Mouse (Mus musculus): ENCODE results near the gene Agtrap. TPM values are rescaled to one million over a fixed set of nuclear protein-coding genes. Genes with fewer than 3 reads are reported as not detected.

Gene Agtrap
- total RNA-seq, 1 experiment from 2014 or later = 27.8 TPM

DNA sequence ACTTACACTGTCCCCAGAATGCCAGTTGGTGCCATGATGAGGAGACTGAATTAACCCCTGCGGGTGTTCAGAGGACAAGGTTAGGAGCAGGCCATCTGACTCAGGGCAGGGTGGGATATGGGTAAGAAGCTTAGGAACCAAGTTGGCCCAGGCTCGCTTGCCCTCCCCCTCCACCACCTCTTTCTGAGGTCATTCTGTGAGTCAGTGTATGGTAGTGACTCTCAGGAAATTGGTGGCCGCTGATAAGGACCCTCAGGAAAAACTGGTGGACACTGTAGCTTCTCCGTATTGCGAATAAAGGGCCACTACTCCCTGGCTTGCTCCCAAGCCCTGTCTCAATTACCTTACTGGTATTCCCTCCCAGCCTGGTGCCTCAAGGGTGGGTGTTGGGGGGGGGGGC, 21.4 kb upstream of the Agtrap start:
- no peak for ATAC-seq (replicated peaks; ENCODE audit: insufficient number of reproducible peaks, low FRiP score, low TSS enrichment, poor library complexity, severe bottlenecking)

DNA sequence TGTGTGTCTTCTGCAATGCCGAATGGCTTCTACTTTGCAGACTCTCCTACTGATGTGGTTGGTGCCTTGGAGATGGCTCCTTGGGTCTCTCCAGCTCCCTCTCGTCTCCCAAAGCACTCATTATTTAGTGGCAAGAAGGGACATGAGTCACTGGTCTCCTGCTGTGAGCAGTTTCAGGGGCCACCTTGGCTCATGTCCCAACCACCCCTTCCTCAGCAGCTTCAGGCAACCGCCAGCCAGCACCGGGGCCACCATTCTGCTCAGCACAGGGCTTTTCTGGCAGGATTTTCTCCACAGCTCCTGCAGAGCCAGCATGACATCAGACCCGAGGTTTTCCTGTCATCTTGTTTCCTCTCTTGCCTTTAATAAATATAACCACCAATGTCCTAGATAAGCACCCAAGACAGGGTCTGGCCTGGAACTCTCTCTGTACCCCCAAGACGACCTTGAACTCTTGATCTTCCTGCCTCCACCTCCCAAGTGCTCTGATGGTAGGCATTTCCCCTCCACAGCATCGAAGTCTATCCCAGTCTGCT, 20.8 kb upstream of the Agtrap start:
- no peak for ATAC-seq (replicated peaks; ENCODE audit: insufficient number of reproducible peaks, low FRiP score, low TSS enrichment, poor library complexity, severe bottlenecking)

DNA sequence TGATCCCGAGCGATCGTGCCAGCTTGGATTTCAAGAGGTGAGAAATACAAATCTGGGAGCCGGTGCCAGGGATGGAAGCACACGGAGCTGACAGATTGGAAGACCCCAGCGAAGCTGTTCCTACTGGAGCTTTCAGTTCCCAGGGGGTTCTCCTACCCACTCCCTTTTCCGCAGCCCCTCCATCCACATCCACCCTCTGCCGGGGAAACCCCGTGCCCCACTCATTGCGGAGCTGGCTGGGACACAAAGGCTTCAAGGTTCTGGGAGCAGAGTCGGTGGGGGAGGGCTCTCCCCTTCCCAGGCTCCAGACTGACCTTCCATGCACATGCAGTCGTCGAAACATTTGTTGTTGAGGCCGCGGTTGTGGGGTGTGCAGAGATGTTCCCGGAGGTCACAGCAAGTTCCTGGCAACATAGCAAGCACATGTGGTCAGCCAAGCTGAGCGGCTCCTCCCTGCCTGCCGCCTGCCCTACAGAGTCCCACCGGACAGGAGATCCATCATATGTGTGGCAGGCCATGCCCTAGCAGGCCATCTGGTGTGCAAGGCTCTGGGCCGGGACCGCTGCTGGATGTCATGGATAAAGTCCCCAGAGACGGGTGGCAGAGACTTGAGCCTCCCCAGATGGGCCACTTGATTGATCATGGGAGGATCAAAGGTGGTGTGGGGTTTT, 19.9 kb upstream of the Agtrap start:
- ATAC-seq (replicated peaks; ENCODE audit: insufficient number of reproducible peaks, low FRiP score, low TSS enrichment, poor library complexity, severe bottlenecking) = no peak

DNA sequence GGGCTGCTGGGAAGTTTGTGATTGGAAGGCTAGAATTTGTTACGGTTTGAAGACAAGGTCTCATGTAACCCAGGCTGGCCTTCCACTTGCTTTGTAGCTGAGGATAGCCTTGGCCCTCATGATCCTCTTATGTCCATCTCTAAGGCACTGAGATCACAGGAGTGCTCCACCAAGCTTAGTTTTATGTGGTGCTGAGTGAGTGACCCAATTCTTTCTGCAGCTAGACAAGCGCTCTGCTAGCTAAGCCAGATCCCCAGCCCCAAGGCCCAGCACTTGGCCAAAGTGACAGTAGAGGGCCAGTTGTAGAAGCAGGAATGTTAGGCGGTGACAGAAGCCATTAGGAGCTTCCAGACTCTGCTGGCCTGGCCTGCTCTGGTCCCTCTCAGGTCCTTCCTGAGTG, 16.3 kb upstream of the Agtrap start:
- no peak for ATAC-seq (replicated peaks; ENCODE audit: insufficient number of reproducible peaks, low FRiP score, low TSS enrichment, poor library complexity, severe bottlenecking)

DNA sequence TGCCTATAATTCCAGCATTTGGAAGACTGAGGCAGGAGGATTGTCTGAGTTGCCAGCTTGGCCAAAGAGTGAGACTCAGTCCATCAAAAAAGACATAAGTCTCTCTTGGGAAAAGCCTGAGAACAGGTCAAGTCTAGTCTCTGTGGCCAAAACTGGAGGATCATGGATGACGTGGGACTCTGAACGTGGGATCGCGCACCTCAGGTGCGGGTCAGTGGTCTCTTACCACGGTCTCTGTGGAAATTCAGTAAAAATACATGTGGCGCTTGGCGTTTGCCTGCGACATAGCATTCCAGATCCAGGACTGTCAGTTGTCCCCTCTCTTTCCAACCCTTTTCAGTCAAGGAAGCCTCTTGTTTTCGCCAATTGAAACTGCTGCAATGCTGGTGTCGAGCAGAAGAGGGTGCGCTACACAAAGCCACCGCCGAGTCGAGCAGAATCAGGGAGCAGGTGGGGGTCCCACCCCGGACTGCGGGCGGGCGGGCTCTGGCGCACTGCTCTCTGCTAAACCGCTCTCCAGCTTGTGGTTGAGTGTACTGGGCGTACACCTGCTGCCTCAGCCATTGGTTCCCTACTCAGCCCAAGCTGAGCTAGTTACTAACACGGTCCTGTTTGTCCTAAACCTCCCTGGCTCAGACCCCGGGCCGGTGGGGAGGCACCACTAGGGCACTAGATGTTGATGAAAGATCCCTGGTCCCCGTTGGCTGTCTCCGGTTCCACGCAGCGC, 14.1 kb upstream of the Agtrap start:
- 0 out of 2 replicates have a peak, but pooled peaks have one; percentile 23 for ATAC-seq (replicated peaks; ENCODE audit: insufficient number of reproducible peaks, low FRiP score, low TSS enrichment, poor library complexity, severe bottlenecking)

GRCm38 (mm10) chr4:148098666-148099065, 10.8 kb upstream of the Agtrap start:
- no peak for ATAC-seq (replicated peaks; ENCODE audit: insufficient number of reproducible peaks, low FRiP score, low TSS enrichment, poor library complexity, severe bottlenecking)

GRCm38 (mm10) chr4:148097936-148098335, 10.1 kb upstream of the Agtrap start:
- ATAC-seq (replicated peaks; ENCODE audit: insufficient number of reproducible peaks, low FRiP score, low TSS enrichment, poor library complexity, severe bottlenecking) = no peak

DNA sequence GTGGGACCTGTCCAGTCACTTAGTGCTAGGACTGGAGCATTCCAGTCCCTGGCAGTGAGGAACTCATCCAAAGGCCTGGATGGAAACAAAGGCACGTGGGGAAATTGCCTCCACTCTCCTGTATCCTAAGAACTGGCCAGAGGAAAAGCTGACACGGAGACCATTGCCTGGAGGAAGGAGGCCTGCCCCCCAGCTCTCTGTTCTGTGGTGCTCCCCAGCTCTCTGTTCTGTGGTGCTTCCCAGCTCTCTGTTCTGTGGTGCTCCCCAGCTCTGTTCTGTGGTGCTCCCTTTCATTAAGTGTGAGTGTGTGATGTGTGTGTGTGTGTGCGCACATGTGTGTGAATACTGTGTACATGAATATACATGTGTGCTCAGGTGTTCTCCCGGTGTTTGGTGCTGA, 7.2 kb upstream of the Agtrap start:
- no peak for ATAC-seq (replicated peaks; ENCODE audit: insufficient number of reproducible peaks, low FRiP score, low TSS enrichment, poor library complexity, severe bottlenecking)

GRCm38 (mm10) chr4:148094161-148094560, 6.3 kb upstream of the Agtrap start:
- ATAC-seq (replicated peaks; ENCODE audit: insufficient number of reproducible peaks, low FRiP score, low TSS enrichment, poor library complexity, severe bottlenecking) = no peak

GRCm38 (mm10) chr4:148092551-148093271, 4.9 kb upstream of the Agtrap start:
- no peak for ATAC-seq (replicated peaks; ENCODE audit: insufficient number of reproducible peaks, low FRiP score, low TSS enrichment, poor library complexity, severe bottlenecking)

DNA sequence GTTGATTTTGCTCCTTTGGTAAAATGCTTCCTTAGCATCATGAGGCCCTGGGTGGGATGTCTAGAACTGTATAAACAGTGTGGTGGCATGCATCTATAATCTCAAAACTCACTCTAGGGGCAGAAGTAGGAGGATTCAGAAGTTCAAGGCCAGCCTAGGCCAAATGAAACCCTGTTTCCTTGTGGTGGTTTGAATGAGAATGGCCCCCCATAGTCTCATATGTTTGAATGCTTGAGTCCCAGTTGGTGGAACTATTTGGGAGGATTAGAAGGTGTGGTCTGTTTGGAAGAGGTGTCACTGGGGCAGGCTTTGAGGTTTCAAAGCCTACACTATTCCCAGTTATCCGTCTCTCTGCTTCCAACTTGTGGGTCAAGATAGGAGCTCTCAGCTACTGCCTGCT, 3.4 kb upstream of the Agtrap start:
- no peak for ATAC-seq (replicated peaks; ENCODE audit: insufficient number of reproducible peaks, low FRiP score, low TSS enrichment, poor library complexity, severe bottlenecking)

GRCm38 (mm10) chr4:148089166-148089565, 1.3 kb upstream of the Agtrap start:
- no peak for ATAC-seq (replicated peaks; ENCODE audit: insufficient number of reproducible peaks, low FRiP score, low TSS enrichment, poor library complexity, severe bottlenecking)

GRCm38 (mm10) chr4:148087091-148087906, 532 bp downstream of the Agtrap start:
- no peak for ATAC-seq (replicated peaks; ENCODE audit: insufficient number of reproducible peaks, low FRiP score, low TSS enrichment, poor library complexity, severe bottlenecking)

GRCm38 (mm10) chr4:148085907-148086305, 1.9 kb downstream of the Agtrap start:
- ATAC-seq (replicated peaks; ENCODE audit: insufficient number of reproducible peaks, low FRiP score, low TSS enrichment, poor library complexity, severe bottlenecking) = no peak

- ATAC-seq (replicated peaks; ENCODE audit: insufficient number of reproducible peaks, low FRiP score, low TSS enrichment, poor library complexity, severe bottlenecking) = no peak
These were observed 2.5 kb downstream of the Agtrap start for GRCm38 (mm10) chr4:148085131-148085906.

DNA sequence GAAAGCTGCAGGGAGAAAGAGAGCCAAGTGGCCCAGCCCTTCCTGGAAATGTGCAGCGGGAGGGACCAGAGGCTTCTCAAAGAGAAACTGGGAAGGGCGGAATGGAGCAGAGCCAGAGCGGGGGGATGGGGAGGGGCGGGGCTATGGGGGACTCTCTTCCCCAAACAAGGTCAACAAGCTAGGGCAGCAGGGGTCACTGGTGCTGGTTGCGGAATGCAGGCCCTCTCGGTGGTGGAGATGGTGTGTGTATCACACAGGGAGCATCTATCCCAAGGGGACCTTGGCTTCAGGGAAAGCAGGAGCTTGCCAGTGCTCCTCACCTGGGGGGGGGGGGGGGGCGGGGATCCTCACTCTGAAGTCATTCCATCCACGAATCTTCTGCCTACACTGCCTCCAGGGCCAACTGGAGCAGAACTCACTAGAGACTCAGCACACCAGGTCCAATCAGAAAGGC, 3.5 kb downstream of the Agtrap start:
- no peak for ATAC-seq (replicated peaks; ENCODE audit: insufficient number of reproducible peaks, low FRiP score, low TSS enrichment, poor library complexity, severe bottlenecking)

DNA sequence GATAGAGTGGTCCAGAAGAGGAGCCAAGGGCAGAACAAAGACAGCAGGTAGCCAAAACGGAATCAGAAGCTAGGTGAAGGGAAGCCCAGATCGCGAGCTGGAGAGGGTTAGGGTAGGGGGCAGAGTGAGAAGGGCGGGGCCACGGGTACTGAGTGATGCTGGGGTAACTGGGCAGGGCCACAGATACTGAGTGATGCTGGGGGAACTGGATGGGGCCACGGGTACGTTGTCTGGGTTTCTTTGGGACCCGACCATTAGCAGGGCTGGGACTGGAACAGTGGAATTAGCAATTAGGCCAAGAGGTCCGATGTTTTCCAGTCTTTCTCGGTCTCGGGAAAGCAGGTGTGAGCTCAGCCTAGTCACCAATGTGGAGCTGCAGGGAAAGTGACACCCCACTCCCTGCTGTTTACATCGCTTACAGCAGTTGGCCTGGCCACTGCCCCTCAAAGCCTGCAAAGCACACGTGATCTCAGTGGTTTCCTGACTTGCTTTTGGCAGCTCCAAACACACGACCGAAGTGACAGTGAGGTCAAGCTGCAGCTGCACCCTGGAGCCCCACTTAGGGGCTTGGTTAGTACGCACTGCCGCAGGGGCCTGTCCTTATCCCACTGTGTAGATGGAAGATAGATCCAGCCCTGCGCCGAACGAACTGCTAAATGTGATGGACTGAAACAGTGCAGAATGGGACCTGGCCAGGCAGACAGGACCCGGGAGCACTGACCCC, 4.5 kb downstream of the Agtrap start:
- peak; percentile 25; the same call in 1 of the 2 replicates for ATAC-seq (replicated peaks; ENCODE audit: insufficient number of reproducible peaks, low FRiP score, low TSS enrichment, poor library complexity, severe bottlenecking)

Measured in monocyte, adult 5-6 weeks (primary cell).